Mouse (Mus musculus): ENCODE measurements around the gene Tubb3. TPM values are rescaled to one million over a fixed set of nuclear protein-coding genes. Genes with fewer than 3 reads are reported as not detected.

The Tubb3 gene
- polyA plus RNA-seq, 1 experiment from 2014 or later: 46.7 TPM

DNA sequence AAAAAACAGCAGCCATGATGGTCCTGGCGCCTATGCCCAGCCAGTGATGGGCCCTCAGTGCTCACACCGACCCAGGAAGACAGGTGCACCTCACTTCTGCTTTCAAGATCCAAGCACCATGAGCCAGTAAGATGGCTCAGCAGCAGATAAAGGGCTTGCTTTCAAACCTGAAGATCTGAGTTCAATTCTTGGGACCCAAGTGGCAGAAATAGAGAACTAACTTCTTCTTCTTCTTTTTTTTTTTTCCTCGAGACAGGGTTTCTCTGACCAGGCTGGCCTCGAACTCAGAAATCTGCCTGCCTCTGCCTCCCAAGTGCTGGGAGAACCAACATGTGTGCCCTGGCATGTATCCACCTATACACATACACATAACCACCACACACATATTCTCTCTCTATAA lies 8.5 kb downstream of the Tubb3 start:
- Histone ChIP-seq H3K9ac (ENCODE audit: low read length) (no peak overlapping the region), H3K27me3 (ENCODE audit: control insufficient read depth, insufficient read depth, low read length) (no peaks in the 10 kb centered on the region)

DNA sequence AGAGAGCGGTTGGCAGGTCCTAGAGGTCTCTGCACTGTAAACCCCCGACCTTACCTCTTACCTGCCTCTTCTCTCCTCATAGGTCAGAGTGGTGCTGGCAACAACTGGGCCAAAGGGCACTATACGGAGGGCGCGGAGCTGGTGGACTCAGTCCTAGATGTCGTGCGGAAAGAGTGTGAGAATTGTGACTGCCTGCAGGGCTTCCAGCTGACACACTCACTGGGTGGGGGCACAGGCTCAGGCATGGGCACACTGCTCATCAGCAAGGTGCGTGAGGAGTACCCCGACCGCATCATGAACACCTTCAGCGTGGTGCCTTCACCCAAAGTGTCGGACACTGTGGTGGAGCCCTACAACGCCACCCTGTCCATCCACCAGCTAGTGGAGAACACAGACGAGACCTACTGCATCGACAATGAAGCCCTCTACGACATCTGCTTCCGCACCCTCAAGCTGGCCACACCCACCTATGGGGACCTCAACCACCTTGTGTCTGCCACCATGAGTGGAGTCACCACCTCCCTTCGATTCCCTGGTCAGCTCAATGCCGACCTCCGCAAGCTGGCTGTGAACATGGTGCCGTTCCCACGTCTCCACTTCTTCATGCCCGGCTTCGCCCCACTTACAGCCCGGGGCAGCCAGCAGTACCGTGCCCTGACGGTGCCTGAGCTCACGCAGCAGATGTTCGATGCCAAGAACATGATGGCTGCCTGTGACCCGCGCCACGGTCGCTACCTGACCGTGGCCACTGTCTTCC lies 9.5 kb downstream of the Tubb3 start:
- Histone ChIP-seq H3K9ac (ENCODE audit: low read length) (no peak overlapping the region), H3K36me3 (ENCODE audit: control insufficient read depth, insufficient read depth, low read length) (no peaks in the 10 kb centered on the region), H3K27me3 (ENCODE audit: control insufficient read depth, insufficient read depth, low read length) (no peaks in the 10 kb centered on the region), H3K4me2 (ENCODE audit: low read depth, low read length) (no peak overlapping the region), H3K27ac (ENCODE audit: low read length) (no peak overlapping the region), H3K4me1 (ENCODE audit: control insufficient read depth, insufficient read depth, low read length) (no peaks in the 10 kb centered on the region; the same call in 1 of the 2 replicates), H3K9me3 (replicated peaks; ENCODE audit: control insufficient read depth, low read length) (no peaks in the 10 kb centered on the region), H3K4me3 (replicated peaks; ENCODE audit: low read length) (no peak overlapping the region)
- no peak for ATAC-seq (ENCODE audit: insufficient read depth, low FRiP score)
- 90% methylated on average over 34 of the region's 34 CpGs for WGBS

More for the DNA sequence above, 8.5 kb downstream of the Tubb3 start:
- Histone ChIP-seq H3K4me3 (replicated peaks; ENCODE audit: low read length) (no peak overlapping the region), H3K27ac (ENCODE audit: low read length) (no peak overlapping the region), H3K4me2 (ENCODE audit: low read depth, low read length) (no peak overlapping the region), H3K36me3 (ENCODE audit: control insufficient read depth, insufficient read depth, low read length) (no peaks in the 10 kb centered on the region), H3K4me1 (ENCODE audit: control insufficient read depth, insufficient read depth, low read length) (no peaks in the 10 kb centered on the region; the same call in 1 of the 2 replicates), H3K9me3 (replicated peaks; ENCODE audit: control insufficient read depth, low read length) (no peaks in the 10 kb centered on the region)
- ATAC-seq (ENCODE audit: insufficient read depth, low FRiP score): no peak
- WGBS: 86% methylated on average over 4 of the region's 4 CpGs

GRCm38 (mm10) chr8:123421325-123421724 lies 10.1 kb downstream of the Tubb3 start:
- Histone ChIP-seq H3K9me3 (replicated peaks; ENCODE audit: control insufficient read depth, low read length) (peaks cover under 1% of the 10 kb centered on the region; the same call in 1 of the 2 replicates), H3K4me1 (ENCODE audit: control insufficient read depth, insufficient read depth, low read length) (no peaks in the 10 kb centered on the region; the same call in 1 of the 2 replicates), H3K27me3 (ENCODE audit: control insufficient read depth, insufficient read depth, low read length) (no peaks in the 10 kb centered on the region), H3K27ac (ENCODE audit: low read length) (no peak overlapping the region), H3K4me3 (replicated peaks; ENCODE audit: low read length) (no peak overlapping the region), H3K4me2 (ENCODE audit: low read depth, low read length) (no peak overlapping the region), H3K9ac (ENCODE audit: low read length) (no peak overlapping the region), H3K36me3 (ENCODE audit: control insufficient read depth, insufficient read depth, low read length) (no peaks in the 10 kb centered on the region)
- ATAC-seq (ENCODE audit: insufficient read depth, low FRiP score): no peak
- WGBS: 87% methylated on average over 19 of the region's 19 CpGs

- Histone ChIP-seq H3K27ac (ENCODE audit: low read length) (no peak overlapping the region), H3K9me3 (replicated peaks; ENCODE audit: control insufficient read depth, low read length) (peaks cover 9% of the 10 kb centered on the region), H3K4me2 (ENCODE audit: low read depth, low read length) (peak overlapping the region; percentile 47), H3K4me1 (ENCODE audit: control insufficient read depth, insufficient read depth, low read length) (no peaks in the 10 kb centered on the region; the same call in 1 of the 2 replicates), H3K36me3 (ENCODE audit: control insufficient read depth, insufficient read depth, low read length) (no peaks in the 10 kb centered on the region), H3K4me3 (replicated peaks; ENCODE audit: low read length) (peak overlapping the region; percentile 33), H3K9ac (ENCODE audit: low read length) (peak overlapping the region; percentile 35; the same call in 1 of the 2 replicates), H3K27me3 (ENCODE audit: control insufficient read depth, insufficient read depth, low read length) (no peaks in the 10 kb centered on the region)
- 0 out of 2 replicates have a peak, but pooled peaks have one; percentile 53 for ATAC-seq (ENCODE audit: insufficient read depth, low FRiP score)
- 9% methylated on average over 17 of the region's 17 CpGs for WGBS
These were observed 11.0 kb downstream of the Tubb3 start for GRCm38 (mm10) chr8:123422056-123422780.

- Histone ChIP-seq H3K4me2 (ENCODE audit: low read depth, low read length) (peak overlapping the region; percentile 47; the same call in 1 of the 2 replicates), H3K27me3 (ENCODE audit: control insufficient read depth, insufficient read depth, low read length) (no peaks in the 10 kb centered on the region), H3K9me3 (replicated peaks; ENCODE audit: control insufficient read depth, low read length) (peaks cover 15% of the 10 kb centered on the region), H3K9ac (ENCODE audit: low read length) (no peak overlapping the region), H3K27ac (ENCODE audit: low read length) (no peak overlapping the region), H3K4me3 (replicated peaks; ENCODE audit: low read length) (no peak overlapping the region), H3K36me3 (ENCODE audit: control insufficient read depth, insufficient read depth, low read length) (no peaks in the 10 kb centered on the region; the same call in 1 of the 2 replicates), H3K4me1 (ENCODE audit: control insufficient read depth, insufficient read depth, low read length) (no peaks in the 10 kb centered on the region; the same call in 1 of the 2 replicates)
- WGBS: 10% methylated on average over 3 of the region's 3 CpGs
- 0 out of 2 replicates have a peak, but pooled peaks have one; percentile 10 for ATAC-seq (ENCODE audit: insufficient read depth, low FRiP score)
These were observed 11.5 kb downstream of the Tubb3 start for GRCm38 (mm10) chr8:123422781-123423159.

- no peak for ATAC-seq (ENCODE audit: insufficient read depth, low FRiP score)
- Histone ChIP-seq H3K4me1 (ENCODE audit: control insufficient read depth, insufficient read depth, low read length) (no peaks in the 10 kb centered on the region; the same call in 1 of the 2 replicates), H3K9me3 (replicated peaks; ENCODE audit: control insufficient read depth, low read length) (peaks cover 22% of the 10 kb centered on the region), H3K27ac (ENCODE audit: low read length) (no peak within 1 kb of the TSS), H3K4me2 (ENCODE audit: low read depth, low read length) (peak within 1 kb of the TSS; percentile 47), H3K36me3 (ENCODE audit: control insufficient read depth, insufficient read depth, low read length) (no peaks in the 10 kb centered on the region; the same call in 1 of the 2 replicates), H3K9ac (ENCODE audit: low read length) (peak within 1 kb of the TSS; percentile 35; the same call in 1 of the 2 replicates), H3K27me3 (ENCODE audit: control insufficient read depth, insufficient read depth, low read length) (no peaks in the 10 kb centered on the region), H3K4me3 (replicated peaks; ENCODE audit: low read length) (peak within 1 kb of the TSS; percentile 33)
- 65% methylated on average over 7 of the region's 7 CpGs for WGBS
These were observed 12.2 kb downstream of the Tubb3 start, which contains the start of gene Def8 for GRCm38 (mm10) chr8:123423441-123423840. TSS of gene Def8 (plus strand) at chr8:123423527.

DNA sequence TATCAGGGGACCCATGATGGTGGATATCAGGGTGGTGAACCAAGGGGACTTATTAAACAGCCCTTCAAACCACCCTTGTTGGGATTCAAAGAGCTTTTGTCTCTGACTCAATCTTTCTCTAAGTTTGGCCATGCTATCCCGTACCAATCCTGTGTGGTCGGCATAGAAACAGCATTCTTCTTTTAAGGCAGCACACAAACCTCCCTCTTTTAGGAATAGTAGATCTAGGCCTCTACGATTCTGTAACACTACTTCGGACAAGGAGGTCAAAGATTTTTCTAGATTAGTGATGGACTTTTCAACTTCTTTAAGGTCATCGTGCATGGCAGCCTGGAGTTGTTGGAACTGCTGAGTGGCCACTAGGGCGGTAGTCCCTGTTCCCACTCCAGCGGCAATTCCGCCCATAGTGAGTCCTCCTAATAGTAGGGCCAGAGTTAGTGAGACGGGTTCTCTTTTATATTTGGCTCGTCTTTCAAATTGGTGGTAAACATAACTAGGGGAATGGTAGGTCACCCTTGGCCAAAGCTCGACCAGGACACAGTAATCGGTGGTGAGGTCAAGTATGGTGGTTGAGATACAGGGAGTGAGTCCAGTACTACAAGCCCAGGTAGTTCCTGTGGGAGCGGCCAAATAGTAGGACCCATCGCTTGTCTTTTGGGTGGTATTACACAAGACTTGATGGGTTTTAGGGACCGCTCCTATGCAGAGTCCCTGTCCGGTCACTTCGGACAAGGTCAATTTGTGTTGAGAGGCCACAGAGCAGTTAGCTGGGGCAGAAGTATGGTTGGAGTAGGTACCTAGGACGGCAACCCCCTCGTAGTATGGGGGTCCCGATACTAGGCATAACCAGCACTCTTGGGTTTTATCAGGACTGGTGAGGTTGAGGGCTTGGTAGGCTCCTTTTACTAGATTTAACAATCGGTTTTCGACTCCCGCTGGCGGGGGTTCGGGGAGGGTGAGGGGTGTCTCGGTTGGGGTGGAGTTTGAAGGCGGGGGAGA lies 15.6 kb downstream of the Tubb3 start:
- no peak for ATAC-seq (ENCODE audit: insufficient read depth, low FRiP score)
- no peaks in the 10 kb centered on the region for H3K27me3 ChIP-seq (ENCODE audit: control insufficient read depth, insufficient read depth, low read length)
- H3K9ac ChIP-seq (ENCODE audit: low read length): no peak overlapping the region
- H3K4me3 ChIP-seq (replicated peaks; ENCODE audit: low read length): no peak overlapping the region
- H3K4me1 ChIP-seq (ENCODE audit: control insufficient read depth, insufficient read depth, low read length): no peaks in the 10 kb centered on the region; the same call in 1 of the 2 replicates
- H3K9me3 ChIP-seq (replicated peaks; ENCODE audit: control insufficient read depth, low read length): peaks cover 34% of the 10 kb centered on the region
- H3K36me3 ChIP-seq (ENCODE audit: control insufficient read depth, insufficient read depth, low read length): no peaks in the 10 kb centered on the region; the same call in 1 of the 2 replicates
- H3K4me2 ChIP-seq (ENCODE audit: low read depth, low read length): no peak overlapping the region
- no peak overlapping the region for H3K27ac ChIP-seq (ENCODE audit: low read length)
- WGBS: 95% methylated on average over 27 of the region's 27 CpGs

- H3K9me3 ChIP-seq (replicated peaks; ENCODE audit: control insufficient read depth, low read length): peaks cover 39% of the 10 kb centered on the region
- no peak overlapping the region for H3K27ac ChIP-seq (ENCODE audit: low read length)
- H3K4me3 ChIP-seq (replicated peaks; ENCODE audit: low read length): no peak overlapping the region
- 95% methylated on average over 24 of the region's 24 CpGs for WGBS
- no peaks in the 10 kb centered on the region; the same call in 1 of the 2 replicates for H3K36me3 ChIP-seq (ENCODE audit: control insufficient read depth, insufficient read depth, low read length)
- no peak overlapping the region for H3K4me2 ChIP-seq (ENCODE audit: low read depth, low read length)
- no peaks in the 10 kb centered on the region for H3K4me1 ChIP-seq (ENCODE audit: control insufficient read depth, insufficient read depth, low read length)
- ATAC-seq (ENCODE audit: insufficient read depth, low FRiP score): no peak
- H3K9ac ChIP-seq (ENCODE audit: low read length): no peak overlapping the region
- H3K27me3 ChIP-seq (ENCODE audit: control insufficient read depth, insufficient read depth, low read length): no peaks in the 10 kb centered on the region
These were observed 16.5 kb downstream of the Tubb3 start for GRCm38 (mm10) chr8:123427639-123428275.

All from stomach, embryonic 16.5 days (tissue).